Mouse (Mus musculus): ENCODE data around the gene Gm12166. TPM values are rescaled to one million over a fixed set of nuclear protein-coding genes. Genes with fewer than 3 reads are reported as not detected.
A peak's percentile ranks its signal among the peaks of the same experiment; 100 is the strongest.
"Not testable (repeated sequence)": the region's sequence is repeated elsewhere in the genome, so short reads cannot be mapped to it uniquely, and the experiment has no call there.

Gene Gm12166
- polyA plus RNA-seq (2014; fragmentation: Nextera tagmentation; extraction: Ambion mirVana): 4.6 and 6.1 TPM in 2 replicates

- not testable (repeated sequence) for H3K27me3 ChIP-seq (ENCODE audit: control insufficient read depth, insufficient read depth, low read length); ATAC-seq (ENCODE audit: low read depth); H3K4me1 ChIP-seq (ENCODE audit: control insufficient read depth, insufficient read depth, low read length); H3K4me3 ChIP-seq (ENCODE audit: low read depth, low read length); H3K4me2 ChIP-seq (ENCODE audit: low read depth, low read length); H3K27ac ChIP-seq (ENCODE audit: low read depth, low read length); H3K9ac ChIP-seq (replicated peaks; ENCODE audit: low read depth, low read length); H3K36me3 ChIP-seq (ENCODE audit: control insufficient read depth, insufficient read depth, low read length); H3K9me3 ChIP-seq (ENCODE audit: control insufficient read depth, low read length)
- 28% methylated on average over 19 of the region's 19 CpGs for WGBS
Measured at GRCm38 (mm10) chr11:46052105-46052659, at the start of gene Gm12166. TSS of gene Gm12166 (minus strand) at chr11:46052321.

- no peak overlapping the region for H3K9ac ChIP-seq (replicated peaks; ENCODE audit: low read depth, low read length)
- WGBS: 68% methylated on average over 3 of the region's 3 CpGs
Measured at GRCm38 (mm10) chr11:46097062-46097461, 44.9 kb upstream of the Gm12166 start.

GRCm38 (mm10) chr11:46096265-46096649 lies 44.1 kb upstream of the Gm12166 start:
- Histone ChIP-seq H3K27ac (ENCODE audit: low read depth, low read length) (no peak overlapping the region), H3K36me3 (ENCODE audit: control insufficient read depth, insufficient read depth, low read length) (peaks cover 11% of the 10 kb centered on the region; the same call in 1 of the 2 replicates), H3K4me1 (ENCODE audit: control insufficient read depth, insufficient read depth, low read length) (no peaks in the 10 kb centered on the region; the same call in 1 of the 2 replicates), H3K4me3 (ENCODE audit: low read depth, low read length) (no peak overlapping the region), H3K9me3 (ENCODE audit: control insufficient read depth, low read length) (no peaks in the 10 kb centered on the region), H3K9ac (replicated peaks; ENCODE audit: low read depth, low read length) (no peak overlapping the region), H3K4me2 (ENCODE audit: low read depth, low read length) (no peak overlapping the region), H3K27me3 (ENCODE audit: control insufficient read depth, insufficient read depth, low read length) (no peaks in the 10 kb centered on the region)
- WGBS: 91% methylated on average over 6 of the region's 6 CpGs
- ATAC-seq (ENCODE audit: low read depth): no peak

More at GRCm38 (mm10) chr11:46097062-46097461, 44.9 kb upstream of the Gm12166 start:
- no peak for ATAC-seq (ENCODE audit: low read depth)
- Histone ChIP-seq H3K4me3 (ENCODE audit: low read depth, low read length) (no peak overlapping the region), H3K4me1 (ENCODE audit: control insufficient read depth, insufficient read depth, low read length) (no peaks in the 10 kb centered on the region), H3K36me3 (ENCODE audit: control insufficient read depth, insufficient read depth, low read length) (peaks cover 11% of the 10 kb centered on the region; the same call in 1 of the 2 replicates), H3K27me3 (ENCODE audit: control insufficient read depth, insufficient read depth, low read length) (no peaks in the 10 kb centered on the region), H3K9me3 (ENCODE audit: control insufficient read depth, low read length) (no peaks in the 10 kb centered on the region), H3K27ac (ENCODE audit: low read depth, low read length) (no peak overlapping the region), H3K4me2 (ENCODE audit: low read depth, low read length) (no peak overlapping the region)

GRCm38 (mm10) chr11:46095477-46096264 lies 43.5 kb upstream of the Gm12166 start:
- Histone ChIP-seq H3K27ac (ENCODE audit: low read depth, low read length) (no peak overlapping the region), H3K36me3 (ENCODE audit: control insufficient read depth, insufficient read depth, low read length) (peaks cover 10% of the 10 kb centered on the region; the same call in 1 of the 2 replicates), H3K9me3 (ENCODE audit: control insufficient read depth, low read length) (no peaks in the 10 kb centered on the region), H3K9ac (replicated peaks; ENCODE audit: low read depth, low read length) (no peak overlapping the region), H3K27me3 (ENCODE audit: control insufficient read depth, insufficient read depth, low read length) (no peaks in the 10 kb centered on the region), H3K4me3 (ENCODE audit: low read depth, low read length) (no peak overlapping the region), H3K4me1 (ENCODE audit: control insufficient read depth, insufficient read depth, low read length) (peaks cover 2% of the 10 kb centered on the region; the same call in 1 of the 2 replicates), H3K4me2 (ENCODE audit: low read depth, low read length) (no peak overlapping the region)
- ATAC-seq (ENCODE audit: low read depth): no peak
- 70% methylated on average over 9 of the region's 9 CpGs for WGBS

- Histone ChIP-seq H3K36me3 (ENCODE audit: control insufficient read depth, insufficient read depth, low read length) (no peaks in the 10 kb centered on the region), H3K4me3 (ENCODE audit: low read depth, low read length) (no peak overlapping the region), H3K4me2 (ENCODE audit: low read depth, low read length) (no peak overlapping the region), H3K27ac (ENCODE audit: low read depth, low read length) (no peak overlapping the region), H3K9me3 (ENCODE audit: control insufficient read depth, low read length) (no peaks in the 10 kb centered on the region), H3K9ac (replicated peaks; ENCODE audit: low read depth, low read length) (no peak overlapping the region), H3K27me3 (ENCODE audit: control insufficient read depth, insufficient read depth, low read length) (no peaks in the 10 kb centered on the region), H3K4me1 (ENCODE audit: control insufficient read depth, insufficient read depth, low read length) (peaks cover 4% of the 10 kb centered on the region; the same call in 1 of the 2 replicates)
- whole genome bisulfite sequencing: 79% methylated on average over 4 of the region's 4 CpGs
- ATAC-seq (ENCODE audit: low read depth): no peak
Measured at GRCm38 (mm10) chr11:46092121-46092520, 40.0 kb upstream of the Gm12166 start.

GRCm38 (mm10) chr11:46090951-46091667 lies 39.0 kb upstream of the Gm12166 start:
- H3K27me3 ChIP-seq (ENCODE audit: control insufficient read depth, insufficient read depth, low read length): no peaks in the 10 kb centered on the region
- no peak overlapping the region for H3K4me3 ChIP-seq (ENCODE audit: low read depth, low read length)
- H3K9ac ChIP-seq (replicated peaks; ENCODE audit: low read depth, low read length): no peak overlapping the region
- H3K27ac ChIP-seq (ENCODE audit: low read depth, low read length): no peak overlapping the region
- H3K4me1 ChIP-seq (ENCODE audit: control insufficient read depth, insufficient read depth, low read length): peaks cover 4% of the 10 kb centered on the region; the same call in 1 of the 2 replicates
- WGBS: 39% methylated on average over 10 of the region's 10 CpGs
- no peaks in the 10 kb centered on the region for H3K36me3 ChIP-seq (ENCODE audit: control insufficient read depth, insufficient read depth, low read length)
- peak; percentile 73 for ATAC-seq (ENCODE audit: low read depth)
- H3K4me2 ChIP-seq (ENCODE audit: low read depth, low read length): no peak overlapping the region
- H3K9me3 ChIP-seq (ENCODE audit: control insufficient read depth, low read length): no peaks in the 10 kb centered on the region

- H3K4me1 ChIP-seq (ENCODE audit: control insufficient read depth, insufficient read depth, low read length): peaks cover 4% of the 10 kb centered on the region; the same call in 1 of the 2 replicates
- whole genome bisulfite sequencing: 91% methylated on average over 10 of the region's 10 CpGs
- no peaks in the 10 kb centered on the region for H3K9me3 ChIP-seq (ENCODE audit: control insufficient read depth, low read length)
- no peak overlapping the region for H3K4me2 ChIP-seq (ENCODE audit: low read depth, low read length)
- no peaks in the 10 kb centered on the region for H3K36me3 ChIP-seq (ENCODE audit: control insufficient read depth, insufficient read depth, low read length)
- H3K4me3 ChIP-seq (ENCODE audit: low read depth, low read length): no peak overlapping the region
- H3K27me3 ChIP-seq (ENCODE audit: control insufficient read depth, insufficient read depth, low read length): no peaks in the 10 kb centered on the region
- no peak overlapping the region for H3K9ac ChIP-seq (replicated peaks; ENCODE audit: low read depth, low read length)
- no peak overlapping the region for H3K27ac ChIP-seq (ENCODE audit: low read depth, low read length)
- ATAC-seq (ENCODE audit: low read depth): no peak
Measured at GRCm38 (mm10) chr11:46090036-46090725, 38.1 kb upstream of the Gm12166 start.

GRCm38 (mm10) chr11:46089081-46089713 lies 37.1 kb upstream of the Gm12166 start:
- Histone ChIP-seq H3K9ac (replicated peaks; ENCODE audit: low read depth, low read length) (no peak overlapping the region), H3K9me3 (ENCODE audit: control insufficient read depth, low read length) (no peaks in the 10 kb centered on the region), H3K36me3 (ENCODE audit: control insufficient read depth, insufficient read depth, low read length) (no peaks in the 10 kb centered on the region), H3K4me1 (ENCODE audit: control insufficient read depth, insufficient read depth, low read length) (peaks cover 4% of the 10 kb centered on the region; the same call in 1 of the 2 replicates), H3K27me3 (ENCODE audit: control insufficient read depth, insufficient read depth, low read length) (no peaks in the 10 kb centered on the region), H3K27ac (ENCODE audit: low read depth, low read length) (no peak overlapping the region), H3K4me3 (ENCODE audit: low read depth, low read length) (no peak overlapping the region), H3K4me2 (ENCODE audit: low read depth, low read length) (no peak overlapping the region)
- ATAC-seq (ENCODE audit: low read depth): no peak
- 75% methylated on average over 3 of the region's 4 CpGs for WGBS
